Mouse (Mus musculus) limb, embryonic 11.5 days (tissue): ENCODE measurements at regions not wholly inside any gene's neighbourhood (a gene's known extent, or its start where the extent isn't known, plus 50 kb on each side); places are given as distances from the start of the nearest gene placed in this dataset.

Source experiments
- ATAC-seq: fragments of 200-750 bp; cut with Nextera tagmentation; 2 replicates; pipeline ENCODE4 v1.8.0; 2017; ENCODE audit warnings: low read depth; ENCODE audit not compliant: insufficient number of reproducible peaks, low FRiP score, low TSS enrichment
- DNase-seq: peaks from one replicate; pipeline ENCODE4 v3.0.0-alpha.2; 2015; ENCODE audit warnings: low spot score
- H3K27ac ChIP-seq: fragments of 300-500 bp; sonication (generic); replicated peaks from 2 replicates; pipeline ENCODE4 v1.5.1; 2014; ENCODE audit warnings: low read depth, mild to moderate bottlenecking, low read length
- H3K27me3 ChIP-seq: fragments of 300-500 bp; sonication (generic); 2 replicates; pipeline ENCODE4 v1.6.1; 2014; ENCODE audit warnings: mild to moderate bottlenecking, low read length, mixed read lengths; ENCODE audit not compliant: control insufficient read depth, insufficient read depth
- H3K36me3 ChIP-seq: fragments of 300-500 bp; sonication (generic); 2 replicates; pipeline ENCODE4 v1.6.1; 2014; ENCODE audit warnings: mild to moderate bottlenecking, low read length, moderate library complexity, mixed read lengths; ENCODE audit not compliant: control insufficient read depth, insufficient read depth
- H3K4me1 ChIP-seq: fragments of 300-500 bp; sonication (generic); 2 replicates; pipeline ENCODE4 v1.6.1; 2014; ENCODE audit warnings: low read length, mixed read lengths; ENCODE audit not compliant: control insufficient read depth, insufficient read depth
- H3K4me2 ChIP-seq: fragments of 300-500 bp; sonication (generic); 2 replicates; pipeline ENCODE4 v1.6.1; 2014; ENCODE audit warnings: low read depth, mild to moderate bottlenecking, moderate library complexity; ENCODE audit not compliant: severe bottlenecking
- H3K4me3 ChIP-seq: fragments of 300-500 bp; sonication (generic); 2 replicates; pipeline ENCODE4 v1.5.1; 2014; ENCODE audit warnings: low read depth, low read length
- H3K9ac ChIP-seq: fragments of 300-500 bp; sonication (generic); 2 replicates; pipeline ENCODE4 v1.6.1; 2014; ENCODE audit warnings: mild to moderate bottlenecking, low read length
- H3K9me3 ChIP-seq: fragments of 300-500 bp; sonication (generic); 2 replicates; pipeline ENCODE4 v1.6.1; 2016; ENCODE audit warnings: low read length; ENCODE audit not compliant: control insufficient read depth
- WGBS: fragments of 180-500 bp; shearing (Covaris S2); extraction: QIAGEN DNeasy Blood & Tissue Kit; methylation state at CpG from one replicate; pipeline ENCODE4 v1.1.7; 2014; 5-methylcytosine and 5-hydroxymethylcytosine counted together

DNA sequence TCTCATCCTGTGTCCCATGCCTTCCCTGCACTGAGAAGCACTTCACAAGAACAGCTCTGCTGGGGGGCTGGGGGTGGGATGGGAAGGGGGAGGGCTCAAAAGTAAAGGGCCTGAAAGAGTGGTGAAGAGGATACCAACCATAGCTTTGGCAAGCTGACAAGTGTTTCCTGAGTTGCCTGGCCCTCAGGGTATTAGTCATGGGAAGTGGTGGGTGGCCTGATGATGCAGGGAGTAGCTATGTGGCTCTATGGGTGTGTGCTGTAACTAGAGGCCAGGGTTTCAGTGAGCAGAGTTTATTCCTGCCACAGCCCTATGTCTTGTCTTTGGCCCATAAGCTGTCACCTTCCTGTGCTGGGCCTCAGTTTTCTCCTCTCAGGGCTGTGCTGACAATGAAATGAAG, 186.2 kb upstream of the N4bp1 start:
- Histone ChIP-seq H3K4me3 (no peak overlapping the region), H3K4me2 (no peak overlapping the region), H3K36me3 (no peaks in the 10 kb centered on the region), H3K9ac (no peak overlapping the region), H3K27me3 (no peaks in the 10 kb centered on the region), H3K27ac (no peak overlapping the region), H3K4me1 (0 out of 2 replicates have a peak, but pooled peaks cover 2% of the 10 kb centered on the region), H3K9me3 (no peaks in the 10 kb centered on the region)
- no peak for ATAC-seq
- DNase-seq, result no peak

DNA sequence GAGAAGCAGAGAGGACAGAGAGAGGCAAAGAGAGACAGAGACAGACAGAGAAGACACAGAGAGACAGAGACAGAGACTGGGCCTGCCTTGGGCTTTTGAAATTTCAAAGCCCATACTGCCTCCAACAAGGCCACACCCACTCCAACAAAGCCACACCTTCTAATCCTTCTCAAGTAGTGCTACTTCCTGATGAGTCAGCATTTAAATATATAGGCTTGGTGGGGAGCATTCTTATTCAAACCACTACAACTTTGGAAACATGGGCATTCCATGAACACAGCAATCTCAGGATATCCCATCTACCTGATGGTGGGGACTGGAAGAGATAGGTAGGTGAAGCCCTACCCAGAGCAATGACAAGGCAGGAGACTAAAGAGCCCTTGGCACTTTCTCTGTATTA, 182.0 kb upstream of the N4bp1 start:
- no peak overlapping the region for H3K4me3 ChIP-seq
- H3K4me1 ChIP-seq, result 0 out of 2 replicates have a peak, but pooled peaks cover 2% of the 10 kb centered on the region
- H3K27me3 ChIP-seq, result no peaks in the 10 kb centered on the region
- H3K4me2 ChIP-seq, result no peak overlapping the region
- no peak for ATAC-seq
- no peaks in the 10 kb centered on the region for H3K36me3 ChIP-seq
- no peaks in the 10 kb centered on the region for H3K9me3 ChIP-seq
- no peak overlapping the region for H3K9ac ChIP-seq
- no peak overlapping the region for H3K27ac ChIP-seq
- no peak for DNase-seq

DNA sequence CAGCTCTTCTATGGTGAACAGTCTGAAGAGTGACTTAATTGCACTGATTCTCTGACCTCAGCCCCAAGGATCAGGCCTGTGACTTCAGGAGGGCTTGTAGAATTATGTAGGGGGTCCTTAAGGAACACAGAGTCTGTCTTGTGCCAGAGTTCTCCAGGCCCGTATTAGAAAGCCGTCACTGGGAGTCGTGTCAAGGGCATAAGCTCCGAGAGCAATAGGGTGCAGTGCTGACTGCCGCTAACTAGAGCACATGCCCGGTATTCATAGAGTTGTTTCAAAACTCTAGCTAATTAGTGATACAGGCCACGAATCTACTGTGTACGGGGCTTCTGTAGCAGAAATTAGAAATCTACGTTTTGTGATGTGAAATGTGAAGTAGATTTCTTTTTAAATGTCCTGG, 179.7 kb upstream of the N4bp1 start:
- H3K4me3 ChIP-seq, result no peak overlapping the region
- no peaks in the 10 kb centered on the region for H3K36me3 ChIP-seq
- no peaks in the 10 kb centered on the region for H3K9me3 ChIP-seq
- H3K27ac ChIP-seq, result 0 out of 2 replicates have a peak overlapping the region, but pooled peaks have one; percentile 30
- DNase-seq, result no peak
- no peak for ATAC-seq
- H3K4me2 ChIP-seq, result no peak overlapping the region
- whole genome bisulfite sequencing, result 79% methylated on average over 9 of the region's 9 CpGs
- no peaks in the 10 kb centered on the region for H3K27me3 ChIP-seq
- no peak overlapping the region for H3K9ac ChIP-seq
- 0 out of 2 replicates have a peak, but pooled peaks cover 2% of the 10 kb centered on the region for H3K4me1 ChIP-seq

DNA sequence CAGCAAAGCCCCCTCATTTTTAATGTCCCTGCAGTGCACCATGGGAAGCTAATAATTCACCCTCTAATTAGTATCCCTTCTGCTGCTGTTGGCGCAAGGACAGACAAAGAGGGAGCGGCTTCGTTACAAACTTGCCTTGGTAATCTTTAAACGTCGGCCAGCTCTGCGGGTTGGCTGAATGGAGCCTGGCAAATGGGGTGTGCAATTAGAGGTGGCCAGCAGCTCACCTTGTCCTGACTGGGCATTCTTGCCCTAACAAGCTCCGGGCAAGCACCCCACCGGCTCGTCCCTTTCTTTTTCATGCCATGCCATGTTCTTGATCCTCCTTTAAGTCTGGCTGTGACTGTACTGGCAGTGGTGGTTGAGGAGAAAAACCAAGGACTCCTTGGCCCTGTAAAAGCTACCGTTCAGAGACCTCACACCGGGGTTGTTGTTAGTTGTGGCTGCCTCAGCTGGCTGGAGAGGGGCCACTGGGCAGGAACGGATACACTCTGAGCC, 179.2 kb upstream of the N4bp1 start:
- Histone ChIP-seq H3K27me3 (no peaks in the 10 kb centered on the region), H3K36me3 (no peaks in the 10 kb centered on the region), H3K9ac (no peak overlapping the region), H3K4me1 (0 out of 2 replicates have a peak, but pooled peaks cover under 1% of the 10 kb centered on the region), H3K9me3 (no peaks in the 10 kb centered on the region), H3K27ac (0 out of 2 replicates have a peak overlapping the region, but pooled peaks have one; percentile 30), H3K4me2 (no peak overlapping the region), H3K4me3 (no peak overlapping the region)
- ATAC-seq, result no peak
- peak; percentile 41 for DNase-seq
- WGBS, result 44% methylated on average over 12 of the region's 12 CpGs

DNA sequence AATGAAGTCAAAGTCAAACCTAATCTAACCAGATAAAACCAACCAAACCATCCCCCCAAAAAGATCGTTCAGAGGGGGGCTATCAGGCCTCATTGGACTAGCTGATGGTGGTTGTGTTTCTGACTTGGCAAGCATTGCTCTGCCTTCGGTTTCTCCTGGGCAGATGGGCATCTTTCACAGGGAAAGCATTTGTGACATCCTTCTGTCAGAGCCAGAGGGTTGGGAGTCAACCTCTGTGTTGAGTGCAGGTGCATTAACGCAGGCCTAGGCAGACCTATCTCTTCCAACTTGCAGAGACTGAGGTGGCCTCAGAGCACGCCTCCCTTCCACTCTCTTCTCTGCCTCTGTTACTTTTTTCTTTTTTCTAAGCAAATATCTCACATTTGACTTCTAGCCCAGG, 178.5 kb upstream of the N4bp1 start:
- Histone ChIP-seq H3K4me3 (no peak overlapping the region), H3K36me3 (no peaks in the 10 kb centered on the region), H3K4me2 (no peak overlapping the region), H3K4me1 (no peaks in the 10 kb centered on the region), H3K9me3 (no peaks in the 10 kb centered on the region), H3K27me3 (no peaks in the 10 kb centered on the region), H3K9ac (no peak overlapping the region), H3K27ac (no peak overlapping the region)
- 93% methylated on average over 4 of the region's 4 CpGs for WGBS
- DNase-seq (no peak), ATAC-seq (no peak)

DNA sequence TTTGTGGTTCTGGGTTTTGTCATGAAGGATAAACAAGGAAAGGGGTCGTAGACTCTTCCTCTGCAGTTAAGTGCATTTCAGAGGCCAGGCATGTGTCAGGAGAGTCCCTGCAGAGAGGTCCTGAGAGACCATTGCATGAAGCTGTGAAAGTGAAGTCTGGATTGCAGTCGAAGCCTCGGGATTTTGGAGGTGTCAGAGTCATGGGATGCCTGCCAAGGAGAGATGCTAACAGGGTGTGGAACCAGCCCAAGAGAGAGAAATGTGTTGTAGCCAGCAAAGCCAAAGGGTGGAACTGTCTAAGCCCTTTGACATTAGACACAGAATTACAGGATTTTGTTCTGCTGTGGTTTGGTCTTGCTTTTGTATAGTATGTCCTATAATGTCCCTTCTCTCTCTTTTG, 164.7 kb upstream of the N4bp1 start:
- no peak for DNase-seq
- H3K9me3 ChIP-seq, result no peaks in the 10 kb centered on the region
- H3K4me3 ChIP-seq, result no peak overlapping the region
- no peak overlapping the region for H3K4me2 ChIP-seq
- 20% methylated on average over 3 of the region's 3 CpGs for WGBS
- H3K27ac ChIP-seq, result no peak overlapping the region
- ATAC-seq, result no peak
- H3K4me1 ChIP-seq, result no peaks in the 10 kb centered on the region
- no peak overlapping the region for H3K9ac ChIP-seq
- no peaks in the 10 kb centered on the region for H3K27me3 ChIP-seq
- no peaks in the 10 kb centered on the region for H3K36me3 ChIP-seq

DNA sequence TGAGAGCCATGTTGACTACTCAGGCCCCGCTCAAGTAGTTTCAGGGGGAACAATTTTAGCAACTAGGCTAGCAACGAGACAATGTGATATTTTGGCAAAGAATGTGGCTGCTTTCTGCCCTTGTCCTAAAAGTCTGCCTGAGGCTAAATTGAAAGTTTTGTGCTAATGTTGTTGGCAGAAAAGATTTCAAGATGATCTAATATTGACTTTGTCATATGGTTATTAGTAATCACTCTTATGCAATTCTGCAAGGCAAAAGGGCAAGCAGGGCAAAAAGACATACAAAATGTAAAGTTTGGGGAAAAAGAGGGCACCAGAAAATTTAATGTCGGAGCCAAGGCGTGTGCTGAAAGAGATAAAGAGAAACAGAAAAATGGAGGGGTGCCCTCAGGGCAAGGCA, 164.1 kb upstream of the N4bp1 start:
- H3K9me3 ChIP-seq, result no peaks in the 10 kb centered on the region
- H3K27me3 ChIP-seq, result no peaks in the 10 kb centered on the region
- H3K4me2 ChIP-seq, result no peak overlapping the region
- no peaks in the 10 kb centered on the region for H3K36me3 ChIP-seq
- H3K27ac ChIP-seq, result no peak overlapping the region
- DNase-seq (no peak), ATAC-seq (no peak)
- 89% methylated on average over 4 of the region's 4 CpGs for WGBS
- no peaks in the 10 kb centered on the region for H3K4me1 ChIP-seq
- no peak overlapping the region for H3K9ac ChIP-seq
- no peak overlapping the region for H3K4me3 ChIP-seq

DNA sequence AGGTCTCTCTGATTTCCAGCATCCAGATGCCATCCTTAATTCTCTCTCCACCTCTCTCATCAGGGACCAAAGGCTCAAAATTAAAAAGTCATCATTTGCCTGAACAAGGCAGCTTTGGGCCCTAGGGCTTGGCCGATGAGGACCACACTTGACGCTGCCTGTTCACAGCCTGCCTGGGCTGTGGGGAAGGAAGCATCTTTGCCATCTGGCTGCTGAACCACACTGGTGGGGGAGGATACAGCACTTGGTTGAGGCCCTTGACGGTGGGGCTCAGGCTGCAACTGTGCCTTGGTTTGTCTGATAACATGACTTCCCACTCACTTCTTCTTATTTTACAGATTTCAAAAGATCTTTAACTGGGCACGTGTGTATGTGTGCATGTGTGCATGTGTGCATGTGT, 161.5 kb upstream of the N4bp1 start:
- no peak for DNase-seq
- no peak for ATAC-seq
- Histone ChIP-seq H3K27me3 (no peaks in the 10 kb centered on the region), H3K4me3 (no peak overlapping the region), H3K9ac (no peak overlapping the region), H3K27ac (no peak overlapping the region), H3K4me2 (no peak overlapping the region), H3K36me3 (no peaks in the 10 kb centered on the region), H3K9me3 (no peaks in the 10 kb centered on the region), H3K4me1 (no peaks in the 10 kb centered on the region)
- 82% methylated on average over 4 of the region's 4 CpGs for WGBS

DNA sequence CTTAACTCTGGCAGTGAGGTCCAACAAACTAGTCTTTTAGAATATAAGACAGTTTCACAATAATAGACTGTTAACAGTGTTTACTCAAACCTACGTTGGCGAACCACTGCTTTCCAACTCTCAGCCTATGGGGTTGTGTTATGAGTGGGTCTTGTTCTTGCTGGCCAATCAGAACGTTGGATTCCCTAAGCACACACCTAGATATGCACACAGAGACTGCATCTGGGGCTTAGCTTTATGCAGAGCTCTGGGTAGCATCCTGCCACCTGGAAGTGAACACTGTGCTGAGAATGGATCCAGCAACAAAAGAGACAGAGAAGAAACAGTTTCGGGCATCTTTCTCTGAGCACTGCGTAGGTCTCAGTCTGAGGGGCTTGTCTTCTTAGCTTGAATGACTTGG, 158.0 kb upstream of the N4bp1 start:
- H3K4me3 ChIP-seq, result no peak overlapping the region
- 84% methylated on average over 5 of the region's 5 CpGs for WGBS

More for the DNA sequence above, 158.0 kb upstream of the N4bp1 start:
- H3K9me3 ChIP-seq, result no peaks in the 10 kb centered on the region
- H3K27ac ChIP-seq, result no peak overlapping the region
- H3K9ac ChIP-seq, result no peak overlapping the region
- DNase-seq (no peak), ATAC-seq (no peak)
- peaks cover 7% of the 10 kb centered on the region; the same call in 1 of the 2 replicates for H3K27me3 ChIP-seq
- no peak overlapping the region for H3K4me2 ChIP-seq
- no peaks in the 10 kb centered on the region for H3K36me3 ChIP-seq
- peaks cover 2% of the 10 kb centered on the region; the same call in 1 of the 2 replicates for H3K4me1 ChIP-seq
